Mouse (Mus musculus) bone marrow macrophage, adult 2 months (primary cell): ENCODE results near the gene B4galt3. TPM values are rescaled to one million over a fixed set of nuclear protein-coding genes. Genes with fewer than 3 reads are reported as not detected.
"Not testable (repeated sequence)": the region's sequence is repeated elsewhere in the genome, so short reads cannot be mapped to it uniquely, and the experiment has no call there.

Experiments
- H3K27ac ChIP-seq: 2 replicates; pipeline ENCODE4 v1.5.1; 2012; ENCODE audit warnings: low read depth, low read length; ENCODE audit not compliant: insufficient read depth
- H3K4me1 ChIP-seq: 2 replicates; pipeline ENCODE4 v1.6.1; 2012; ENCODE audit warnings: low read length; ENCODE audit not compliant: control insufficient read depth, insufficient read depth
- H3K4me3 ChIP-seq: 2 replicates; pipeline ENCODE4 v1.5.1; 2012; ENCODE audit warnings: mild to moderate bottlenecking, low read length, moderate library complexity; ENCODE audit not compliant: insufficient read depth
- CTCF ChIP-seq: IDR thresholded peaks from 2 replicates; pipeline ENCODE4 v1.5.1; 2012; ENCODE audit warnings: low read depth, mild to moderate bottlenecking, low read length, moderate library complexity
- POLR2A ChIP-seq: IDR thresholded peaks from 2 replicates; pipeline ENCODE4 v1.6.1; 2012; ENCODE audit warnings: mild to moderate bottlenecking, low read depth, low read length, borderline replicate concordance
- polyA plus RNA-seq: library from polyadenylated mRNA; stranded (reverse); fragments of >200 nt; gene quantifications from 2 replicates; pipeline ENCODE4 v1.2.4, GENCODE M21; 2012; ENCODE audit not compliant: missing spikeins, insufficient read depth, insufficient read length

The B4galt3 gene
- polyA plus RNA-seq, 1 experiment: 40.4 TPM

DNA sequence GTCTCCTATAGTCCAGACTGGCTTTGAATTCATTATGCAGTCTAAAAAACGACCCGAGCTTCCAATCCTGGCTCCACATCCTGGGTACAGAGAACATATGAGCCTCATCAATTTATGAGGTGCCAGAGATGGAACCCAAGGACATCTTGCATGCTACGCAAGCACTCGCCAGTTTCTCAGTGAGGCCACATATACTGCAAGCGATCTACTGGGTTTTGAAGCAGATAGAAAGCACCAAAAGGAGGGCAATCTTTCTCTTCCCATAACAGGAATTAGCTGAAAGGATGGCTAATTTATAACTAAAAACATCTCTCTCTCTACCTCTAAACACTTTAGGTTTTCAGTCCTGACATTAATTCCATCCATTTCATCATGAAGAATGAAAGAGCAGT lies 23.8 kb downstream of the B4galt3 start:
- Histone ChIP-seq H3K27ac (peak overlapping the region; percentile 88; the same call in 1 of the 2 replicates), H3K4me1 (peaks cover 2% of the 10 kb centered on the region; the same call in 1 of the 2 replicates), H3K4me3 (peak overlapping the region; percentile 68)
- TF ChIP-seq CTCF (no peak), POLR2A (no peak)

DNA sequence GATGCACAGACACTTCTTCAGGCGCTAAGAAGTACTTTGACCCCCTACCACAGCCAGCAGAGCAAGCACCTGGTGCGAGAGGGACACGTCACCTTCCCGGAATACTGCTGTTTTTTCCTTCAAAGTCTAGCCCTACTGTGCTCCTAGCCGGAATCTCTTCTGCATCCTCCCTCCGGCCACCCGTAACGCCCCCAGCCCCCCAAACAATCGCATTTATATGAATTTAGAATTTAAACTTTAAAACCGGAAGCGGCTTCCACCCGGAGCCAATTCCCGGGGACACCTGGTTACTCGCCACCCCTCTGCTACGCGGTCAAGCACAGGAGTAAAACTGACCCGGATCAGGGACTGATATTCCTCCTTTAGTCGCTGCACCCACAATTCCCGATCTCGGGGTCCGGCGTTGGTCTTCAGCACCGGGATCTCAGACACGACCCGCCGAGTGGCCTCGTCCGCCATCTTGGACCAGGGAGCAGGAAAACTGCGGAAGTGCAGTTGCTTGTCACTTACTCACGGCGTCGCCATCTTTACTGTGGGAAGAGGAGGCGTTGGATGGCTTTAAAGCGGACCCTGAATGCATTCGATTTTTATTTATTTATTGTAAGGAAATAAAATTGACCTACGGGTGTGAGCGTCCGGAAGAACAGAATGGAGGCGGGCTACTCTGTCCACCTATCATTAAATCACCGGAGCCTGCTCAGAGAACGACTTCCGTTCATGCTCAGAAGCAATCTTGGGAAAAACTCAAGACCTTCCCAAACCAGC lies 24.4 kb downstream of the B4galt3 start, which contains the start of gene Ufc1:
TSS of gene Ufc1 (minus strand) at position 727 of the 765 bp plus-strand sequence.
- Histone ChIP-seq H3K4me3 (peak within 1 kb of the TSS; percentile 68), H3K4me1 (peaks cover 2% of the 10 kb centered on the region; the same call in 1 of the 2 replicates), H3K27ac (peak within 1 kb of the TSS; percentile 88)
- TF ChIP-seq CTCF (no peak), POLR2A (no peak)

DNA sequence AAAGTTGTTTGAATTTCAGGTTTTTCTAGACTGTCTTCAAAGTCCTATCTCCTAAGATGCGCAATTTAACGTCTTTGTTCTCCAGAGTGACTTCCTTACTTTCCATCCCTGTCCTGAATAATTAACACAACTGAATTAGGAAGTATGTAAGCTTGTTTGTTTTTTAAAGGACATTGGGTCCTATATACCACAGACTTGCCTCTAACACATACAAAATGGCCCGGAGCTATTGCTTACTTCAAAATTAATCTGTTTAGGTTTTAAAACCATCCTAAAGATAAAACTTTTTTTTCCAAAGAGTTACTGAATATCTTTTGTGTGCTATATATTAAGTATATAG lies 24.9 kb downstream of the B4galt3 start:
- H3K4me3 ChIP-seq: peak overlapping the region; percentile 68
- H3K4me1 ChIP-seq: peaks cover 2% of the 10 kb centered on the region; the same call in 1 of the 2 replicates
- TF ChIP-seq CTCF (no peak), POLR2A (no peak)
- peak overlapping the region; percentile 88 for H3K27ac ChIP-seq

DNA sequence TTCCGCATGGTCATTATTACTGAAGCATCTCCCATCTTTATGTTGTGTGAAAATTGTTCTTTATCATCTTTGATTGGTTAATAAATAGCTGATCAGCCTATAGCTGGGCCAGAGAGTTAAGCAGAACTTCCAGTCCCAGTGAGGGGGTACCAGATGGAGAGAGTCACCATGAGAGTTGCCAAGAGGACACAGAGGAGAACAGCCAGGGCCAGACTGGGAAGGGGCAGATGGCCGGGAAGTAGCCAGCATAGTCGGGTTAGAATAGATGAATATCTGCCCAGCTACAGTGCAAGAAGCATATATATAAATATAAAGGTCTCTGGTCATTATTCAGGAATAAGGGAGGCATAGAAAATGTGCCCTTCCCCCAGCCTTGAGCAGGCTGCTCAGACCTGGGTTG lies 28.1 kb downstream of the B4galt3 start:
- Histone ChIP-seq H3K4me1 (peaks cover 2% of the 10 kb centered on the region; the same call in 1 of the 2 replicates), H3K4me3 (no peak overlapping the region), H3K27ac (no peak overlapping the region)
- TF ChIP-seq POLR2A (no peak), CTCF (no peak)

DNA sequence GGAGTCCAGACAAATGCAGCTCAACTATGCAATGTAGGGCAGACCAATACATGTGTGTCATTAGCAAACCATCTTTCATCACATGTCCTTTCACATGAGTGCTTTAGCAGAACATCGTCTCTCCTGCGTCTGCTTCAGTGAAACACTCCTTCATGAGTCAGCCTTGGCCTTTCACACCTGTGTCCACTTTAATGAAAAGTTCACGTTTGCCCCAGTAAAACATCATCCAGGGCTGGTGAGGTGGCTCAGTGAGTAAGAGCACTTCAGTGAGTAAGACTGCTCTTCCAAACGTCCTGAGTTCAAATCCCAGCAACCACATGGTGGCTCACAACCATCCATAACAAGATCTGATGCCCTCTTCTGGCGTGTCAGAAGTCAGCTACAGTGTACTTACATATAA lies 36.0 kb downstream of the B4galt3 start:
- H3K4me3 ChIP-seq, H3K4me1 ChIP-seq, H3K27ac ChIP-seq: not testable (repeated sequence)

DNA sequence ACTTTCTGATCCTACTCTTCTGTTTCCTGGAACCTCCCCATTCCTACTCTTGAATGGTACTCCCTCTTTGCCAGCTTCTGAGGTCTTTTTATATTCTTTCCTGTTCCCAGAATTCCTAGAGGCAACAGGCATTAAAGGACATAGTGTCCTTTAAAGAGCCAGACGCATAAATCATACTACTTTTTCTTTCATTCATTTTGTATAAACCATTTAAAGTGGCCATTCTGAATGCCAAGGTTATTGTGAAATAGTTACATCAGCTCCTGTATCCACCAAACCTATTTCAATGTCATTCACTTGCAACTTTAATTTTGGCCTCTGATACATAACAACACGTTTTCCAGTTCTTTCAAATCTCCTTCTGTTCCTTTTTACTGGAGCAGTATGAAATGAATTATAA lies 39.2 kb downstream of the B4galt3 start:
- no peaks in the 10 kb centered on the region for H3K4me1 ChIP-seq
- H3K27ac ChIP-seq: no peak overlapping the region
- TF ChIP-seq POLR2A: no peak
- TF ChIP-seq CTCF: no peak
- H3K4me3 ChIP-seq: no peak overlapping the region

DNA sequence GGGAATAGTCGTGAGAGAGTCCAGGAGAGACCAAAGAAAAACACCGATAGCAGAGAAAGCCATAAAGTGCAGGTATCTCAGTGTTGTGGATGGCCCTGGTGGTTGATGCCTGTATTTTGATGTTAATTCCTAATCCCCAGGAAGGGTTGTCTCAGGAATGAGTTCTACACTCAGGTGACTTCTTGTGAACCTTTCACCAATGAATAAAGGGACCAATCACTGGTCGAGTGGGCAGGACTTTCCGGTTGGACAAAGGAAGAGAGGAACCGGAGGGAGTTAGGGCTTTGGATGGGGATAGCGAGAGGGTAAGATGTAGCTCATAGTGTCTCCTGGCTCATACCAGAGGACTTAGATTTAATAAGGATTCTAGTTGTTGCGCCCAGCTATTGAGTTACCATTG lies 49.6 kb downstream of the B4galt3 start:
- TF ChIP-seq POLR2A: no peak
- TF ChIP-seq CTCF: no peak
- Histone ChIP-seq H3K4me3 (no peak overlapping the region), H3K27ac (no peak overlapping the region), H3K4me1 (peaks cover 5% of the 10 kb centered on the region)

DNA sequence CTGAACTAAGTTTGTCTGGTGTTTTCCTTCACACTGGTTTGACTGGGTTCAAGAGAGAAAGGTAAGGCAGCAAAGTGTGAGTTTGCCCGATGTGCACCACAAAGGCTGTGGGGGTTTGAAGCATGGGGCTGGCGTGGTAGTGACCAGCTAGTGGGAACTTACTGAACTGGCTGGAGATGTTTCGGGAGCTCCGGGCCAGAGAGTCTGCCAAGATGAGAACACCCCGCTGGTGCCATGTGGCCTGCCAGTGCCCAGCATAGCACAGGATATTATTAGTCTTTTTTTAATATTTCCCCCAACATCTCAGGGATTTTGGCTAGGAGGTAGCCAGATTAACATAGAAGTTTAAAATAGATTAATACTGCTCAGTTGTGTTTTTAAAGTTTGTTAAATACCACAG lies 50.0 kb downstream of the B4galt3 start:
- H3K4me1 ChIP-seq: peaks cover 5% of the 10 kb centered on the region
- no peak for TF ChIP-seq POLR2A
- TF ChIP-seq CTCF: no peak
- H3K4me3 ChIP-seq: no peak overlapping the region
- H3K27ac ChIP-seq: no peak overlapping the region

DNA sequence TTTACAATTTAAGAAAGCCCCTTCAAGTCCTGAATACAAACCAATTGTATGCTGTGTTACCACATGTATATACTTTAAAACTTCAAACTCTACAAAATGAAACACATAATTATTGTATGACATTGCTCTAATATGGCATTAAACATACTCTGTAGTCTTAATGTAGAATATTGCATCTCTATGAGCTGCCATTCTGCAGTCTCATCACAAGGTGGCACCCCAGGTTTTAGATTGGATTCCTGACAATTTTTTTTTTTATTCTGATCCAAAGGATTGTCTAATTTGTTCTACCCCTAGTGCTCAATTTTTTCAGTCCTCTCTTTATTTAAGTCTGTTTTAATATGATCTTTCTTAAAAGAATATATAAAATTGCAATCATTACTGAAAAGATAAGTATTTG lies 51.3 kb downstream of the B4galt3 start:
- Histone ChIP-seq H3K4me1 (peaks cover 15% of the 10 kb centered on the region), H3K4me3 (no peak overlapping the region), H3K27ac (no peak overlapping the region)
- TF ChIP-seq CTCF (no peak), POLR2A (no peak)

DNA sequence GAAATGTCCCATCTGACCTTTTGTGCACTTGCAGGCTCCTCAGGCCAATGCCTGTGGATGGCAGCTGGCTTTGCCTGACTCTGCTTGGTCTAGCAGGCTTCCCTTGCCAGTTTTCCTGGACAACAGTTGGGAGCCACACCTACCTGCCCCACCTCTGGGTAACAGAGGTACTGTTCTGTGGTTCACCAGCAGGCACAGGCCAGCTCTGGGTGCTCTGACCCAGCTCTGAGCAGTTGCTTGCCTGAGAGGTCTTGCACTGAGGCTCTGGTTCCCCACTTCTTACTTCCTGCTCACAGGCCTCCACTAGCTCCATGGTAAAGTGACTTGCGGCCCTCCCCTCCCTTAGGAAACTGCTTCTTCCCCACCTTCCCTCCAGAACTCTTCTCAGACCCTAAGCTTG lies 51.9 kb downstream of the B4galt3 start:
- Histone ChIP-seq H3K4me1 (peaks cover 18% of the 10 kb centered on the region), H3K4me3 (no peak overlapping the region), H3K27ac (no peak overlapping the region)
- no peak for TF ChIP-seq CTCF
- no peak for TF ChIP-seq POLR2A

DNA sequence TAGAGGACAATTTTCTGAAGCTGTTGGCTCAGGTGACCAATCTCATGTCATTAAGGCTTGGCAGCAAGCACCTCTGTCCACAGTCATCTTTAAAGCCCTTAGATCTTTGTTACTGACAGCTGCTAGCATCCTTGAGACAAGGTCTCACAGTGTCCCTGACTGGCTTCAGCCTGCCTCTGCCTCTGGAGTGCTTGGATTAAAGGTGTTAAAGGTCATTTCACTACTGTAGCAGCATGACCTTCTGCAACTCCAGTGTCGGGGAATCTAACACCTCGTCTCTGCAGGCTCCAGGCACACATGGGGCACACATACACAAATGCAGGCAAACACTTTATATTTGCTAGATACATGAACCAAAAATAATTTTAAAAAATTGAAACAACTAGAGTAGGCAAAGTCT lies 55.4 kb downstream of the B4galt3 start:
- TF ChIP-seq POLR2A (no peak), CTCF (no peak)
- peaks cover 25% of the 10 kb centered on the region for H3K4me1 ChIP-seq
- H3K27ac ChIP-seq: no peak overlapping the region
- no peak overlapping the region for H3K4me3 ChIP-seq

Other genes starting within 250 kb of the B4galt3 start
- 1,121 and 1,154 TPM in 2 replicates for gene Fcgr3, start 205.4 kb upstream of the B4galt3 start, polyA plus RNA-seq
- gene Cfap126, start 156.4 kb upstream of the B4galt3 start, polyA plus RNA-seq: 4.5 and 5.7 TPM in 2 replicates
- 205 and 226 TPM in 2 replicates for gene Sdhc, start 119.7 kb upstream of the B4galt3 start, polyA plus RNA-seq
- gene Mpz, start 119.6 kb upstream of the B4galt3 start, polyA plus RNA-seq: 2.0 TPM in 1 of 2 replicates, not detected in the other
- gene Pcp4l1, start 74.1 kb upstream of the B4galt3 start, polyA plus RNA-seq: 120 and 145 TPM in 2 replicates
- not detected in 2 replicates for gene Nr1i3, start 56.4 kb upstream of the B4galt3 start, polyA plus RNA-seq
- 25.8 and 27.3 TPM in 2 replicates for gene Tomm40l, start 47.8 kb upstream of the B4galt3 start, polyA plus RNA-seq
- gene Apoa2, start 45.3 kb upstream of the B4galt3 start, polyA plus RNA-seq: not detected in 2 replicates
- gene Fcer1g, start 36.0 kb upstream of the B4galt3 start, polyA plus RNA-seq: 3,398 and 3,733 TPM in 2 replicates
- 0.21 TPM in 1 of 2 replicates, not detected in the other for gene Adamts4, start 19.9 kb upstream of the B4galt3 start, polyA plus RNA-seq
- 122 and 131 TPM in 2 replicates for gene Ndufs2, start 18.9 kb upstream of the B4galt3 start, polyA plus RNA-seq
- 28.1 and 38.1 TPM in 2 replicates for gene Ppox, start 10.9 kb downstream of the B4galt3 start, polyA plus RNA-seq
- 45.1 and 53.8 TPM in 2 replicates for gene Usp21, start 17.7 kb downstream of the B4galt3 start, polyA plus RNA-seq
- gene Ufc1, start 24.7 kb downstream of the B4galt3 start, polyA plus RNA-seq: 97.2 and 100 TPM in 2 replicates
- 34.3 and 43.5 TPM in 2 replicates for gene Dedd, start 58.8 kb downstream of the B4galt3 start, polyA plus RNA-seq
- 31.9 and 34.7 TPM in 2 replicates for gene Nit1, start 75.3 kb downstream of the B4galt3 start, polyA plus RNA-seq
- gene Pfdn2, start 75.3 kb downstream of the B4galt3 start, polyA plus RNA-seq: 64.4 and 74.8 TPM in 2 replicates
- not detected in 2 replicates for gene Klhdc9, start 90.5 kb downstream of the B4galt3 start, polyA plus RNA-seq
- gene Nectin4, start 99.8 kb downstream of the B4galt3 start, polyA plus RNA-seq: 9.7 and 11.5 TPM in 2 replicates
- 178 and 182 TPM in 2 replicates for gene Arhgap30, start 118.6 kb downstream of the B4galt3 start, polyA plus RNA-seq
- gene Usf1, start 141.0 kb downstream of the B4galt3 start, polyA plus RNA-seq: 94.4 and 98.8 TPM in 2 replicates
- gene Tstd1, start 148.5 kb downstream of the B4galt3 start, polyA plus RNA-seq: 7.7 and 16.7 TPM in 2 replicates
- gene F11r, start 167.2 kb downstream of the B4galt3 start, polyA plus RNA-seq: 5.9 and 6.6 TPM in 2 replicates
- gene Alyref2, start 233.2 kb downstream of the B4galt3 start, polyA plus RNA-seq: 6.2 and 11.1 TPM in 2 replicates